Mouse (Mus musculus): ENCODE results near the gene Nupl1. TPM values are rescaled to one million over a fixed set of nuclear protein-coding genes. Genes with fewer than 3 reads are reported as not detected.

Nupl1 gene
- total RNA-seq, 2 experiments from 2014 or later = not detected

- no peak for DNase-seq (ENCODE audit: low spot score)
These were observed 87.9 kb downstream of the Nupl1 start for GRCm38 (mm10) chr14:60163367-60163766.

DNA sequence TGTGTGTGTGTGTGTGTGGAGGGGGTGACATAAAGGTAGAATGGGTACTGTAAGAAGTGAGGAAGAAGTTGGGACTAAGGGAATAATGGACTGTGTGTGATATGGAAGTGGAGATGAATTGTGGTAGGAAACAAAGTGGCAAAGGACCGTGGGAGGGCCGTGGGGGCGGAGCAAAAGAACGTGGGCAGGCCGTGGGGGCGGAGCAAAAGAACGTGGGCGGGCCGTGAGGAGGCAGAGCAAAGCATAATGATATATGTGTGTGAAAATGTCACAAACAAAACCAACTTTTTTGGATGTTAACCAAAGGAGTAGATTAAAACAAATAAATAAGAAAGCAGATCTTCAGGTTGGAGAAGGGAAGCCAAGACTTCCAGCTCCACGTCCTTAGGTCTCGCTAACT is 98.9 kb downstream of the Nupl1 start:
- DNase-seq (ENCODE audit: low spot score) = no peak

GRCm38 (mm10) chr14:60148893-60149292 is 102.3 kb downstream of the Nupl1 start:
- DNase-seq (ENCODE audit: low spot score) = no peak

DNA sequence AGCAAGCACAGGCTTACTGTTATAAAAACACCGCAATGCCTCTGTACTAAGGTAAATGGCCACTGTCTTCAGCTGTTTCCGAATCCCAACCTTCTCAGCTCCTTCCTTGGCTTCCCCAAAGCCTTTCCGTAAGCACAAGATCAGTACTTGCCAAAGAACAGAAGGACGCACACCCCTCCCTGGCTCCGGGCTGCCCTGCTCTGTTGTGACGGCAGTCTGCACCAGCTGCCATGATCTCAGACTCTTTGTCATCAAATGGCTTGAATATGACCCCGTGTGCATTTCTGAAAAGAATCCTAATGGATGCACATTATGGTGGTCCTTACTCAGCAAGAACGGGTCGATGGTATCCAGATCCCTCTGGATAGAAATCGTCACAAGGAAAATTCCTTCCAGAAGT is 108.0 kb downstream of the Nupl1 start:
- no peak for DNase-seq (ENCODE audit: low spot score)

DNA sequence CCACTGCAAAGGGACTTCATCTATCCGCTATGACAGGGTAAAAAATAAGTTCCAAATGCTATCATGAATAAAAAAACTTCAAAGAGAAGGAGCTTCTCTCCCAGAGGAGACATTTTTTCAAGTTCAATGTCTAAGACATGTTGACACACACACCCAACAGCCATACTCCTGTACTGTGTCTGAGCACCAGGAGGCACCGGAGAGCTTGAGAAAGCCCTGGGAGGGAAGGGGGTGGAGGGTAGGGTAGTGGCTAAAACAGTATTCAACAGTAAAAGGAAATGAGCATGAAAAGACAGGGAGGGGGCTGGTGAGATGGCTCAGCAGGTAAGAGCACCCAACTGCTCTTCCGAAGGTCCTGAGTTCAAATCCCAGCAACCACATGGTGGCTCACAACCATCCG is 112.9 kb downstream of the Nupl1 start:
- no peak for DNase-seq (ENCODE audit: low spot score)

DNA sequence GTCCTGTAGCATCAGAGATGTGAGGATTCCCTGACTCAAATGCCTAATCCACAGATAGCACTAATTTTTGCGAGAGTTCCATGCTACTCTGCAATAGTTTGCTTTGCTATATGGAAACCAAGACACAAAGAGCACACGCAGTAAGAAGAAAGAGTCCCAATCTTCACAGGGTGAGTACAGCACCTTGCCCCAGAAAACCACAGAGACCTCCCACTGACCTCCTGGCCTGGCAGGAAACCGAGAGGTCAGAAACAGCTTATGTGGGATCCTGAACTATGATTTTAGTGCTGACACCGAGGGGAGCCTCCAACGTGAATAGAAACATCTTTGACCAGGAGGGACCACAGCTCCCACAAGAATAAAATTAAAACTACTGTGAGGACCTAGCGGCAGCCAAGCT is 113.4 kb downstream of the Nupl1 start:
- no peak for DNase-seq (ENCODE audit: low spot score)

- DNase-seq (ENCODE audit: low spot score) = no peak
These were observed 115.4 kb downstream of the Nupl1 start for GRCm38 (mm10) chr14:60135801-60136200.

DNA sequence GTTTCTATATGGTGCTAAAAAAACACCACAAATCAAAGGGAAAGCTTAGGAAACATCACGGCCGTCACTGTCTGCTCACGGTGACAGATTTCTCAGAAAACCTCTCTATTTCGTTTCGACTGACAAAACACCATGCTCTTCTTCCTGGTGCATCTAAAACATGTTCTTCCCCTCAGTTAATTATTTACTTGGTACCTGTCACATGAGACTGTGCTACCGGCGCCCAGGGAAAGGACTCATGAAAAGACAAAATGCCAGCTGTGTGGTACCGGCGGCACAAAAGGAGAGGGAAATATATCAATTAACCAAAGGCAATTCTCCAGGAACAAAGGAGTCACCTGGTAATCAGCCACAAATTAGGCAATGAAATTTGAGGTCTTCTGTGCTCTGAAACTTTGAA is 116.5 kb downstream of the Nupl1 start:
- DNase-seq (ENCODE audit: low spot score) = no peak

Small RNAs within 50 kb of the gene (microRNA-seq; reads per million reads assigned to microRNA genes)
- gene Mir719 = not detected

Other genes with a start within 250 kb of the Nupl1 start
- under 1 TPM; 0.64 TPM for gene Atp8a2, start 54.3 kb downstream of the Nupl1 start, total RNA-seq (2021)
- 10 to 100 TPM; 30.1 to 32.6 TPM for gene Gm49336, start 76 bp upstream of the Nupl1 start, total RNA-seq (2021)
- gene Mtmr6, start 13.8 kb upstream of the Nupl1 start, total RNA-seq (2021) = 10 to 100 TPM; 45.6 to 47.5 TPM
- gene Amer2, start 121.8 kb upstream of the Nupl1 start, total RNA-seq (2021) = under 1 TPM; 0.02 TPM